Mouse (Mus musculus): Measurements from ENCODE around the gene Rbp7. TPM values are rescaled to one million over a fixed set of nuclear protein-coding genes. Genes with fewer than 3 reads are reported as not detected.

The Rbp7 gene
- polyA plus RNA-seq (2015; fragmentation: Nextera tagmentation; extraction: Ambion mirVana): 1.6 and 1.8 TPM in 2 replicates

- WGBS: 49% methylated on average over 8 of the region's 8 CpGs
- no peaks in the 10 kb centered on the region for H3K36me3 ChIP-seq
- H3K4me1 ChIP-seq (replicated peaks): no peaks in the 10 kb centered on the region
- H3K4me3 ChIP-seq (replicated peaks): no peak within 1 kb of the TSS
- H3K9me3 ChIP-seq: no peaks in the 10 kb centered on the region
- no peak within 1 kb of the TSS for H3K27ac ChIP-seq
- ATAC-seq: no peak
- no peak within 1 kb of the TSS for H3K9ac ChIP-seq
- no peak within 1 kb of the TSS for H3K4me2 ChIP-seq (replicated peaks)
- H3K27me3 ChIP-seq (replicated peaks): no peaks in the 10 kb centered on the region
Observed at GRCm38 (mm10) chr4:149454879-149455278, at the start of gene Rbp7. Gene Rbp7 (minus strand): TSS chr4:149454978.

GRCm38 (mm10) chr4:149504363-149504762 is 49.6 kb upstream of the Rbp7 start:
- no peaks in the 10 kb centered on the region for H3K4me1 ChIP-seq (replicated peaks)
- no peaks in the 10 kb centered on the region for H3K9me3 ChIP-seq
- 80% methylated on average over 5 of the region's 5 CpGs for WGBS
- no peak overlapping the region for H3K4me2 ChIP-seq (replicated peaks)
- no peaks in the 10 kb centered on the region for H3K27me3 ChIP-seq (replicated peaks)
- no peak overlapping the region for H3K27ac ChIP-seq
- H3K4me3 ChIP-seq (replicated peaks): no peak overlapping the region
- peaks cover 8% of the 10 kb centered on the region; the same call in 1 of the 2 replicates for H3K36me3 ChIP-seq
- no peak for ATAC-seq
- H3K9ac ChIP-seq: no peak overlapping the region

GRCm38 (mm10) chr4:149499790-149500189 is 45.0 kb upstream of the Rbp7 start:
- H3K4me2 ChIP-seq (replicated peaks): no peak overlapping the region
- H3K9me3 ChIP-seq: no peaks in the 10 kb centered on the region
- H3K27ac ChIP-seq: no peak overlapping the region
- no peaks in the 10 kb centered on the region for H3K4me1 ChIP-seq (replicated peaks)
- H3K9ac ChIP-seq: no peak overlapping the region
- no peaks in the 10 kb centered on the region for H3K27me3 ChIP-seq (replicated peaks)
- H3K4me3 ChIP-seq (replicated peaks): no peak overlapping the region
- WGBS: 88% methylated on average over 5 of the region's 5 CpGs
- ATAC-seq: no peak
- peaks cover 27% of the 10 kb centered on the region for H3K36me3 ChIP-seq

DNA sequence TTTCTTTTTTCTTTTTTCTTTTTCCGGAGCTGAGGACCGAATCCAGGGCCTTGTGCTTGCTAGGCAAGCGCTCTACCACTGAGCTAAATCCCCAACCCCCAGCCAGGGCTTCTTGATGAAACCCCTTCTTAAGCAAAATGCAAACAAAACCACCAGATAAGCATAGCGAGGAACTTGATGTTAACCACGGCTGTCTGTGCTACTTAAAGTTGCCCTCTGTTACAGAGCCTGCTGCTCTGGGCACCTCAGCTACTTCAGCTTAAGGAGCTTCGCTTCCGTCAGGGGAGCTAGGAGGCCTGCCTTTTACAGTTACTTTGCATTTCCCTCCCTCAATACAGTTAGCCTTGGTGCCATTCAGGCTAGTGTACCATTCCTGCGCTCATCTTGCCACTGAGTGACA is 44.1 kb upstream of the Rbp7 start:
- no peaks in the 10 kb centered on the region for H3K27me3 ChIP-seq (replicated peaks)
- no peak for ATAC-seq
- no peak overlapping the region for H3K4me2 ChIP-seq (replicated peaks)
- H3K4me1 ChIP-seq (replicated peaks): no peaks in the 10 kb centered on the region
- no peak overlapping the region for H3K9ac ChIP-seq
- H3K27ac ChIP-seq: no peak overlapping the region
- no peaks in the 10 kb centered on the region for H3K9me3 ChIP-seq
- 70% methylated on average over 8 of the region's 8 CpGs for WGBS
- H3K36me3 ChIP-seq: peaks cover 32% of the 10 kb centered on the region
- H3K4me3 ChIP-seq (replicated peaks): no peak overlapping the region

GRCm38 (mm10) chr4:149496612-149497011 is 41.8 kb upstream of the Rbp7 start:
- H3K9me3 ChIP-seq: no peaks in the 10 kb centered on the region
- no peak overlapping the region for H3K4me3 ChIP-seq (replicated peaks)
- no peak for ATAC-seq
- H3K4me2 ChIP-seq (replicated peaks): no peak overlapping the region
- H3K27ac ChIP-seq: no peak overlapping the region
- no peaks in the 10 kb centered on the region for H3K27me3 ChIP-seq (replicated peaks)
- no peak overlapping the region for H3K9ac ChIP-seq
- H3K36me3 ChIP-seq: peaks cover 39% of the 10 kb centered on the region
- 75% methylated on average over 2 of the region's 2 CpGs for WGBS
- H3K4me1 ChIP-seq (replicated peaks): no peaks in the 10 kb centered on the region

- H3K4me3 ChIP-seq (replicated peaks): no peak overlapping the region
- ATAC-seq: no peak
- no peaks in the 10 kb centered on the region for H3K9me3 ChIP-seq
- WGBS: 95% methylated on average over 3 of the region's 3 CpGs
- no peak overlapping the region for H3K27ac ChIP-seq
- no peak overlapping the region for H3K9ac ChIP-seq
- peaks cover 1% of the 10 kb centered on the region; the same call in 1 of the 2 replicates for H3K4me1 ChIP-seq (replicated peaks)
- H3K4me2 ChIP-seq (replicated peaks): no peak overlapping the region
- H3K36me3 ChIP-seq: peaks cover 40% of the 10 kb centered on the region
- no peaks in the 10 kb centered on the region for H3K27me3 ChIP-seq (replicated peaks)
Observed at GRCm38 (mm10) chr4:149491151-149491550, 36.4 kb upstream of the Rbp7 start.

DNA sequence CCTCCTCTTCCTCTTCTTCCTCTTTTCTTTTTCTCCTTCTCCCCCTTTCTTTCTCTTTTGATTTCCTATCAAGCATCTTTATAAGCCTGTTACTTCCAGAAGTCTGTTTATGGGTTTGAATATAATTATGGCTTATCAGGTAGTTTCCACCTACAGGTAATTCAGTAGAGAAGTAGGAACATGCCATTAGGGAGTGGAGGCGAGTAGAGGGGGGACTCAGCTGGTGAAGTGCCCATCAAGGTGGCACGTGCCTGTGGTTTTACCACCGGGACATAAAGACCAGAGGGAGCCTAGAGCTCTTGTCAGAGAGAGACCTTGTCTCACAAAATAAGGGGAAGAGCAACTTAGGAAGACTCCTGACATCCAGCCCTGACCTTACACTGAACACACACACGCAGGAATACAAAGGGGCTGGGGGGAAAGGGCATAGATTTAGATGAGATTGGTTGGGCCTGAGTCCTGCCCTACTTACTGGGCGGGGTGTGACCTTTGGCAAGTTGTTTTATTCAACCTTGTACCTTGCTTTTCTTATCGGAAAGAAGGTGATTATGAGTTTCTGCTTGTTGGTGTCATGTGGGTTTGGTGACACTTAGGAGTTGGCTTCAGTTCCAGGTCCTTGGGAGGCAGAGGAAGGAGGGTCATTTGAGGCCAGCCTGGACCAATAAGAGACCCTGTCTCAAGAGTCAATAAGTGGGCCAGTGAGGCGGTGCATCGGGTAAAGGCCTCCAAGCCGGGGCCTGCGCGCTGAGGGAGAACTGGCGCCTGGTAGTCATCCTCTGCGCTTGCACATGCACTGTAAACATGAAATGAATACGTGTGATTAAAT is 34.9 kb upstream of the Rbp7 start:
- H3K4me2 ChIP-seq (replicated peaks): no peak overlapping the region
- WGBS: 72% methylated on average over 14 of the region's 14 CpGs

GRCm38 (mm10) chr4:149487729-149488128 is 33.0 kb upstream of the Rbp7 start:
- no peak overlapping the region for H3K9ac ChIP-seq
- 94% methylated on average over 12 of the region's 12 CpGs for WGBS
- no peak for ATAC-seq
- no peaks in the 10 kb centered on the region for H3K27me3 ChIP-seq (replicated peaks)
- no peak overlapping the region for H3K4me2 ChIP-seq (replicated peaks)
- H3K4me1 ChIP-seq (replicated peaks): peaks cover 6% of the 10 kb centered on the region; the same call in 1 of the 2 replicates
- no peak overlapping the region for H3K27ac ChIP-seq
- H3K36me3 ChIP-seq: peaks cover 22% of the 10 kb centered on the region
- no peak overlapping the region for H3K4me3 ChIP-seq (replicated peaks)
- H3K9me3 ChIP-seq: no peaks in the 10 kb centered on the region

More for the DNA sequence above, 34.9 kb upstream of the Rbp7 start:
- no peak overlapping the region for H3K9ac ChIP-seq
- no peak overlapping the region for H3K4me3 ChIP-seq (replicated peaks)
- H3K36me3 ChIP-seq: peaks cover 34% of the 10 kb centered on the region
- ATAC-seq: peak; percentile 77
- H3K4me1 ChIP-seq (replicated peaks): peaks cover 2% of the 10 kb centered on the region; the same call in 1 of the 2 replicates
- peak overlapping the region; percentile 65 for H3K27ac ChIP-seq
- no peaks in the 10 kb centered on the region for H3K27me3 ChIP-seq (replicated peaks)
- H3K9me3 ChIP-seq: no peaks in the 10 kb centered on the region

DNA sequence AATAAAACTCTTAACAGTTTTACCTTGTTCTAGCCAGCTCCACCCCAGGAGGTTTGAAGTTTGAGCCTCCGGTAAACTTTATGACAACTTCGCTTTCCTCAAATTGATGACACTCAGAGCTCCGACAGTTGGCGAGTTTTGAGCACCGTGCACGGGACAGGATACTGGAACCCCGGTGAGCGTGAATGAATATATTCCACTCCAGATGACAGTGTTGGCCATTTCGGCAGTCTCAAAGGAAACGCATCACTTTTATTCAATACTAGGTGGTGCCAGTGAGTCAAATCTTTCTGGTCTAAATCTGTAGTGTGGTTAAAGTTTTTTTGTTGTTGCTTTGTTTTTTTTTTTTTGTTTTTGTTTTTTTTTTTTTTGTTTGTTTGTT is 31.0 kb upstream of the Rbp7 start:
- under 1% methylated on average over 10 of the region's 10 CpGs for whole genome bisulfite sequencing
- peak overlapping the region; percentile 78 for H3K27ac ChIP-seq
- peaks cover 16% of the 10 kb centered on the region for H3K36me3 ChIP-seq
- H3K4me2 ChIP-seq (replicated peaks): peak overlapping the region; percentile 85
- H3K4me1 ChIP-seq (replicated peaks): peaks cover 6% of the 10 kb centered on the region; the same call in 1 of the 2 replicates
- peak overlapping the region; percentile 77 for H3K4me3 ChIP-seq (replicated peaks)
- ATAC-seq: no peak
- no peaks in the 10 kb centered on the region for H3K9me3 ChIP-seq
- peak overlapping the region; percentile 81 for H3K9ac ChIP-seq
- H3K27me3 ChIP-seq (replicated peaks): no peaks in the 10 kb centered on the region

DNA sequence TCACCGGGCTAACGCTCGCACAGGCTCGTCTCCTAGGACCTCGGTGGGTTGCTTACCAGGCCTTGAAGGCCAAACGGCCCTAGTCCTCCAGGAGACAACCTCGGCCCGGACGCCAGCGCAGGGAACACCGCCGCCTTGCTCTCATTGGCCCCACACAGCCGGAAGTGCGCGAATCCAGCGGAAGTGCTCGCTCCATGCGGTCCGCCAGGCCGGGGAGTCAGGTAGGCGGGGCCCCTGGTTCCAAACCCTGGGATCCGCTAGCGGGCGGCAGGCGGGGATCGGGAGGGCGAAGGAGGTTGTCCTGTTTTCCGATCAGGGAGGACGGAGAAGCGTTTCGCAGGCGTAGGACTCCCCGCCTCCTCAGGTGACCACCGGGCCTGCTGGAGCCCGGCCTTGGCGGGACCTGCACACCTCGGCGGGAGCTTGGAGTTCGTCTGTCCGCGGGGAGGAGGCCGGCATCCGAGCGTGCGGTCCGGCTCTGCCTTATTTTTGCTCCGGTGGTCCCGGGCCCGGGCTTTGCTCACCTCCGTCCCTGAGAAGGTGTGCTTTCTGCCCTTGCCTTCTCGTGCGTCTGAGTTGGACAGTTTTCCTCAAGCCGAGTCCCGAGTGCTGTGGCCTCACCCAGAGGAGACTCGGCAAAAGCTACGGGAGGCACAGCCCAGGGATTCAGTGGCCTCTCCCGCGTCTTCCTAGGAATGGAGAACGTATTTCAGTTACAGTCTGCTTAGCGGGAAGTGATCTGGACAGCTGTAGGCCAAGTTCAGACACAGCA is 30.5 kb upstream of the Rbp7 start, which contains the start of the genes Nmnat1 and Lzic:
Gene Nmnat1 (minus strand): TSS at position 150 of the 772 bp plus-strand sequence.
Gene Lzic (plus strand): TSS at position 177 of the 772 bp plus-strand sequence.
- Histone ChIP-seq H3K4me2 (replicated peaks) (peak within 1 kb of the TSS; percentile 85), H3K27ac (peak within 1 kb of the TSS; percentile 78), H3K9ac (peak within 1 kb of the TSS; percentile 81), H3K36me3 (peaks cover 16% of the 10 kb centered on the region), H3K27me3 (replicated peaks) (no peaks in the 10 kb centered on the region), H3K4me1 (replicated peaks) (peaks cover 6% of the 10 kb centered on the region; the same call in 1 of the 2 replicates), H3K9me3 (no peaks in the 10 kb centered on the region), H3K4me3 (replicated peaks) (peak within 1 kb of the TSS; percentile 77)
- WGBS: under 1% methylated on average over 60 of the region's 60 CpGs
- peak; percentile 97 for ATAC-seq

- H3K9me3 ChIP-seq: no peaks in the 10 kb centered on the region
- peak overlapping the region; percentile 81 for H3K9ac ChIP-seq
- peak overlapping the region; percentile 85 for H3K4me2 ChIP-seq (replicated peaks)
- WGBS: 50% methylated on average over 3 of the region's 3 CpGs
- H3K36me3 ChIP-seq: peaks cover 11% of the 10 kb centered on the region
- H3K4me3 ChIP-seq (replicated peaks): peak overlapping the region; percentile 77
- H3K4me1 ChIP-seq (replicated peaks): peaks cover 6% of the 10 kb centered on the region; the same call in 1 of the 2 replicates
- H3K27ac ChIP-seq: peak overlapping the region; percentile 73
- ATAC-seq: peak; percentile 8; the same call in 1 of the 2 replicates
- H3K27me3 ChIP-seq (replicated peaks): no peaks in the 10 kb centered on the region
Observed at GRCm38 (mm10) chr4:149484566-149484965, 29.8 kb upstream of the Rbp7 start.

DNA sequence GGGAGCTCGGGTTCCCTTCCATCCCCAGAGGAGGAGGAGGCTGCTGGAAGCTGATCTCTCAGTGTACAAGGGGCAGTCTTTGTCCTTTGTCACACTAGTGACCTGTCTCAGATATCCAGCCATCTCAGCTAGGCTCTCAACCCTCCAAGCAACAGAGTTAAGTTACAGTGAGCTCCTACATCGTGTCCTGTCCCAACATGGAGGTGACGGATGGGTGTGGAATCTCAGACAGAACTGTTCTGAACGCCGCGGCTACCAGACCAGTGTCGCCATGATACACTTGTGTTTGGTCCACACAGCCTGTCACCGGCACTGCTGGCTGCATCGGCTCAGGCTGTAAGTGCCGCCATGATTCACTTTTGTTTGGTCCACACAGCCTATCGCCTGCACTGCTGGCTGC is 22.3 kb upstream of the Rbp7 start, which contains the start of gene Tmem274:
Gene Tmem274 (plus strand): TSS at position 301 of the 400 bp plus-strand sequence.
- H3K4me1 ChIP-seq (replicated peaks): no peaks in the 10 kb centered on the region
- 86% methylated on average over 11 of the region's 11 CpGs for WGBS
- no peaks in the 10 kb centered on the region for H3K27me3 ChIP-seq (replicated peaks)
- no peak within 1 kb of the TSS for H3K27ac ChIP-seq
- H3K4me3 ChIP-seq (replicated peaks): no peak within 1 kb of the TSS
- H3K9me3 ChIP-seq: no peaks in the 10 kb centered on the region
- no peak within 1 kb of the TSS for H3K4me2 ChIP-seq (replicated peaks)
- ATAC-seq: no peak
- H3K36me3 ChIP-seq: 0 out of 2 replicates have a peak, but pooled peaks cover 2% of the 10 kb centered on the region
- no peak within 1 kb of the TSS for H3K9ac ChIP-seq
